Mouse (Mus musculus): ENCODE data around the gene Shcbp1. TPM values are rescaled to one million over a fixed set of nuclear protein-coding genes. Genes with fewer than 3 reads are reported as not detected.
"Not testable (repeated sequence)": the region's sequence is repeated elsewhere in the genome, so short reads cannot be mapped to it uniquely, and the experiment has no call there.

Shcbp1 gene
- total and polyA plus RNA-seq, 2 experiments: 0.37 TPM; not detected in 1

- Histone ChIP-seq H3K27me3 (ENCODE audit: control insufficient read depth, insufficient read depth, low read length) (no peaks in the 10 kb centered on the region), H3K9ac (ENCODE audit: low read depth, low read length) (no peak overlapping the region), H3K4me1 (ENCODE audit: control insufficient read depth, insufficient read depth, low read length) (no peaks in the 10 kb centered on the region), H3K36me3 (ENCODE audit: control insufficient read depth, insufficient read depth, low read length) (no peaks in the 10 kb centered on the region), H3K4me3 (ENCODE audit: insufficient read depth, low read depth, low read length) (no peak overlapping the region), H3K27ac (replicated peaks; ENCODE audit: insufficient read depth, low read depth, low read length) (no peak overlapping the region), H3K79me2 (ENCODE audit: control insufficient read depth, insufficient read depth, low read length) (no peaks in the 10 kb centered on the region)
- 79% methylated on average over 5 of the region's 5 CpGs for WGBS
- no peak for DNase-seq (ENCODE audit: extremely low read depth, low read depth, low spot score)
- TF ChIP-seq POLR2A (IDR thresholded peaks at IDR 0.05; ENCODE audit: extremely low read depth, insufficient read depth, low read length): no peak
- no peak for TF ChIP-seq CTCF (IDR thresholded peaks at IDR 0.05; ENCODE audit: low read depth, low read length)
Observed at GRCm38 (mm10) chr8:4753048-4753447, 26.3 kb downstream of the Shcbp1 start.

DNA sequence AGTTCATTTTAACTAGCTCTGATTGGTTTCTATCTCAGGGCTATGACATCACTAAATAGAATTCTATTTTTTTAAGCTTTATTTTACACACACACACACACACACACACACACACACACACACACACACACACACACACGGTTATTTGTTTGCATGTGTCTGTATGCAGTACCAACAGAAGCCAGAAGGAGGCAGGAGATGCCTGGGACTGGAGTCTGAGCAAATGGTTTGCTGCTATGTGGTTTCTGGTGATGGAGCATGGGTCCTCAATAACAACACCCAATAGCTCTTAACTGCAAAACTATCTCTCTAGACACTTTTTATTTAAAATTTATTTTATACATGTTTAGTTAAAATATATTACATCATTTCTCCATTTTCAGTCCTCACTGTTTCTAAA is 48.4 kb downstream of the Shcbp1 start:
- H3K4me3 ChIP-seq (ENCODE audit: insufficient read depth, low read depth, low read length): no peak overlapping the region
- no peak overlapping the region for H3K9ac ChIP-seq (ENCODE audit: low read depth, low read length)
- no peaks in the 10 kb centered on the region for H3K79me2 ChIP-seq (ENCODE audit: control insufficient read depth, insufficient read depth, low read length)
- TF ChIP-seq POLR2A (IDR thresholded peaks at IDR 0.05; ENCODE audit: extremely low read depth, insufficient read depth, low read length) (no peak), CTCF (IDR thresholded peaks at IDR 0.05; ENCODE audit: low read depth, low read length) (no peak)
- H3K4me1 ChIP-seq (ENCODE audit: control insufficient read depth, insufficient read depth, low read length): no peaks in the 10 kb centered on the region
- H3K27me3 ChIP-seq (ENCODE audit: control insufficient read depth, insufficient read depth, low read length): no peaks in the 10 kb centered on the region
- 61% methylated on average over 1 of the region's 1 CpGs for WGBS
- H3K36me3 ChIP-seq (ENCODE audit: control insufficient read depth, insufficient read depth, low read length): no peaks in the 10 kb centered on the region
- H3K27ac ChIP-seq (replicated peaks; ENCODE audit: insufficient read depth, low read depth, low read length): no peak overlapping the region
- DNase-seq (ENCODE audit: extremely low read depth, low read depth, low spot score): no peak

DNA sequence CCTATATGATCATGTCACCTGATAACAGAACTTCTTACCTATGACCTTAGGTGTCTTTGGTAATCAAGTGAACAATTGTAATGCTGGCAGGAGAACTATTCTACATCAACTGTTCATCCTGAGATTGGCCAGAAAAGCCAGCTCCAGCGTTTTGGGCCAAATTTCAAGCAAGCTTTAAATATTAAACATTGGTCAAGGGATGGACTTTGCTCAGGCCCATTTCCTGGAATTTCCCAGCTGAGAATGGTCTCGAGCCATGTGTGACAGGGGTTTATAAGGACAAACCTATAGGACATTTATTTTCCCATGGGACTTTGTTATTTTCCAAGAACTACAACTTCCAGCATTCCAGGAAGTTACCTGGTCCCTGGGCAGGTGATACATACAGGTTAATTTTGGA is 63.8 kb downstream of the Shcbp1 start:
- no peak overlapping the region for H3K27ac ChIP-seq (replicated peaks; ENCODE audit: insufficient read depth, low read depth, low read length)
- no peaks in the 10 kb centered on the region for H3K4me1 ChIP-seq (ENCODE audit: control insufficient read depth, insufficient read depth, low read length)
- TF ChIP-seq POLR2A (IDR thresholded peaks at IDR 0.05; ENCODE audit: extremely low read depth, insufficient read depth, low read length) (no peak), CTCF (IDR thresholded peaks at IDR 0.05; ENCODE audit: low read depth, low read length) (no peak)
- 44% methylated on average over 2 of the region's 2 CpGs for WGBS
- no peak overlapping the region for H3K9ac ChIP-seq (ENCODE audit: low read depth, low read length)
- DNase-seq (ENCODE audit: extremely low read depth, low read depth, low spot score): no peak
- H3K36me3 ChIP-seq (ENCODE audit: control insufficient read depth, insufficient read depth, low read length): no peaks in the 10 kb centered on the region
- H3K4me3 ChIP-seq (ENCODE audit: insufficient read depth, low read depth, low read length): no peak overlapping the region
- no peaks in the 10 kb centered on the region for H3K79me2 ChIP-seq (ENCODE audit: control insufficient read depth, insufficient read depth, low read length)
- no peaks in the 10 kb centered on the region for H3K27me3 ChIP-seq (ENCODE audit: control insufficient read depth, insufficient read depth, low read length)

DNA sequence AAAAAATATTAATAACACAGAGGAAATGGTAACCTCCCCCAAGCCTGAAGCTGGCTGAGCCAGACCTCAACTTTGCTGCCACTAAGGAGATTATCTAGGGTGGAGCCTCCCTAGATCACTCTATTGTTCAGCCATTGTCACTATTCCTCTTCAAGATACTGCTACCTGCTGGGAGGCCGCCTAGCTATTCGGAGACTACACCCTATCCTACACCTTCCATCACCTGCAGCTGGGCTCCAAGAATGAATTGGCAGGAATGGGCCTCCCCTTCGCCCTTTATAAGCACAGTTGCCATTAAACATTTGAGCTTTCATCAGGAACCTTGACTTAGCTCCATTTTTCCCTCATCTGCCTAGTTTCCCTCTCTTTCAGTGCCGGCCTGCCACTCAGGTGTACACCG is 71.0 kb downstream of the Shcbp1 start:
- not testable (repeated sequence) for H3K4me1 ChIP-seq (ENCODE audit: control insufficient read depth, insufficient read depth, low read length); DNase-seq (ENCODE audit: extremely low read depth, low read depth, low spot score); H3K4me3 ChIP-seq (ENCODE audit: insufficient read depth, low read depth, low read length); H3K27me3 ChIP-seq (ENCODE audit: control insufficient read depth, insufficient read depth, low read length); H3K36me3 ChIP-seq (ENCODE audit: control insufficient read depth, insufficient read depth, low read length); H3K27ac ChIP-seq (replicated peaks; ENCODE audit: insufficient read depth, low read depth, low read length); H3K79me2 ChIP-seq (ENCODE audit: control insufficient read depth, insufficient read depth, low read length); H3K9ac ChIP-seq (ENCODE audit: low read depth, low read length)
- 62% methylated on average over 5 of the region's 5 CpGs for WGBS

- H3K4me3 ChIP-seq (ENCODE audit: insufficient read depth, low read depth, low read length); H3K9ac ChIP-seq (ENCODE audit: low read depth, low read length); H3K4me1 ChIP-seq (ENCODE audit: control insufficient read depth, insufficient read depth, low read length); H3K27me3 ChIP-seq (ENCODE audit: control insufficient read depth, insufficient read depth, low read length); DNase-seq (ENCODE audit: extremely low read depth, low read depth, low spot score); H3K79me2 ChIP-seq (ENCODE audit: control insufficient read depth, insufficient read depth, low read length); H3K27ac ChIP-seq (replicated peaks; ENCODE audit: insufficient read depth, low read depth, low read length); H3K36me3 ChIP-seq (ENCODE audit: control insufficient read depth, insufficient read depth, low read length): not testable (repeated sequence)
- WGBS: 82% methylated on average over 7 of the region's 7 CpGs
Observed at GRCm38 (mm10) chr8:4707916-4708315, 71.5 kb downstream of the Shcbp1 start.

DNA sequence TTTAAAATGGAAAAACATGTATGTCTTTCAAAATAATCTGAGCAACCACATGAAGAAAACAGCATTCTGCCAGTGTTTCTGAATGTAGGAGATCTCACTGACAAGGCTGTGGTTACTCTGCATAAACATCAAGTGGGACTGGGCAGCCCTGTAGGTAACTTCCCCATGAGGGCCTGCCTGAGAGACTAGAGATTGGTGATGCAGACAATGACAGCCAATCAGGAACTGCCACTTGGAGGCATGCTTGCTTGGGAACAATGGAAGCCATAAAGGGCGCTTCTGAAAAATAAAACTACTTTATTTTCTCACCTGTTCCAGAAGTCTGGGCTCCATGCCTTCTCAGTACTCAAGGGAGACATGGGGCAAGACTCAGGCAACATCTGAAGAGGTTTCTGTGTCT is 87.7 kb downstream of the Shcbp1 start:
- Histone ChIP-seq H3K27ac (replicated peaks; ENCODE audit: insufficient read depth, low read depth, low read length) (no peak overlapping the region), H3K79me2 (ENCODE audit: control insufficient read depth, insufficient read depth, low read length) (no peaks in the 10 kb centered on the region), H3K36me3 (ENCODE audit: control insufficient read depth, insufficient read depth, low read length) (no peaks in the 10 kb centered on the region), H3K27me3 (ENCODE audit: control insufficient read depth, insufficient read depth, low read length) (no peaks in the 10 kb centered on the region), H3K4me1 (ENCODE audit: control insufficient read depth, insufficient read depth, low read length) (no peaks in the 10 kb centered on the region), H3K9ac (ENCODE audit: low read depth, low read length) (no peak overlapping the region), H3K4me3 (ENCODE audit: insufficient read depth, low read depth, low read length) (no peak overlapping the region)
- 53% methylated on average over 1 of the region's 1 CpGs for WGBS
- no peak for DNase-seq (ENCODE audit: extremely low read depth, low read depth, low spot score)
- no peak for TF ChIP-seq POLR2A (IDR thresholded peaks at IDR 0.05; ENCODE audit: extremely low read depth, insufficient read depth, low read length)

Other genes with a start within 250 kb of the Shcbp1 start
- gene Zfp958, start 166.4 kb downstream of the Shcbp1 start, total RNA-seq (2014; rRNA removed): 5.4 and 7.7 TPM in 2 replicates
- gene Zfp958, start 166.4 kb downstream of the Shcbp1 start, polyA plus RNA-seq (2012; rRNA removed): 0.61 and 0.69 TPM in 2 replicates

All from liver, adult 2 months (tissue).